Mouse (Mus musculus): ENCODE measurements around the gene Gm9507.
"Not testable (repeated sequence)": the region's sequence is repeated elsewhere in the genome, so short reads cannot be mapped to it uniquely, and the experiment has no call there.

Gene Gm9507

GRCm38 (mm10) chr10:77771225-77771624 lies 40.4 kb downstream of the Gm9507 start, which contains the start of gene Gm3238:
Gm3238 (minus strand) TSS chr10:77771325.
- DNase-seq, result not testable (repeated sequence)

DNA sequence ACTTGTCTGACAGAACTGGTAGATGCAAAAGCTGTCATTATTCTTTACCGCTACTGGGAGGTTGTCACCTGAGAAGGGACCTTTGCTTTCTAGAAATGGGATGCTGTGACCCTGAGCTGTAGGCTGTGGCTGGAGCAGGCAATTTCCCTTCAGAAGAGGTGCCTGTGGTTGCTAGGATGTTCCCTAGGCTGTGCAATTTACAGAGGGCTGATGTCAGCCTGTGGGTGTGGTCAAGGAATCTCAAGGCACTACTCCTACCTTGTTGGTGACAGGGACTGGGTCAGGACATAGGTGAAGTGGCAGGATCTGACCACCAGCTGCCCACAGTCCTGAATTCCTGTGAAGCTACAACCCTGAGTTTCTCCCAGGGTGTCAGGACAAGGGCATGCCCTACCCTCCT lies 41.9 kb downstream of the Gm9507 start:
- DNase-seq, result no peak

Measured in spleen, adult 18-20 months (tissue).